Mouse (Mus musculus) Patski (cell line): ENCODE measurements around the gene Trim66. TPM values are rescaled to one million over a fixed set of nuclear protein-coding genes. Genes with fewer than 3 reads are reported as not detected.

Experiments
- ATAC-seq: fragments of 100-300 bp; one replicate; pipeline ENCODE4 v1.8.0; 2021
- CTCF ChIA-PET: fragments of 350-600 bp; sonication (Branson Sonifier 250); formaldehyde crosslinking; loops from one replicate; lab custom pipeline; 2022; ENCODE audit warnings: inconsistent platforms; lab: Charles Lee
- POLR2A ChIA-PET: fragments of 350-600 bp; sonication (Branson Sonifier 250); formaldehyde crosslinking; loops from one replicate; lab custom pipeline; 2022; ENCODE audit warnings: antibody characterized with exemption, inconsistent platforms; lab: Charles Lee
- DNase-seq: peaks from one replicate; pipeline ENCODE4 v3.0.0-alpha.2; 2011; ENCODE audit warnings: low read depth, low spot score
- H3K27me3 ChIP-seq: fragments of 371-371 bp; one replicate; pipeline ENCODE4 v1.5.1; 2021
- CTCF ChIP-seq: fragments of 100-300 bp; IDR thresholded peaks from one replicate; pipeline ENCODE4 v1.5.1; 2021
- in situ Hi-C: fragments of 300-500 bp; cut with MboI; formaldehyde crosslinking; loops from 3 replicates; pipeline ENCODE4 v1.11.1; 2018; ENCODE audit warnings: low pct_unique_long_range_greater_than_20kb, mixed read lengths
- polyA plus RNA-seq: library from polyadenylated mRNA; unstranded; gene quantifications from one replicate; pipeline ENCODE4 v1.2.3, GENCODE M21; 2021

The Trim66 gene
- polyA plus RNA-seq, 1 experiment from 2014 or later: 0.32 TPM

DNA sequence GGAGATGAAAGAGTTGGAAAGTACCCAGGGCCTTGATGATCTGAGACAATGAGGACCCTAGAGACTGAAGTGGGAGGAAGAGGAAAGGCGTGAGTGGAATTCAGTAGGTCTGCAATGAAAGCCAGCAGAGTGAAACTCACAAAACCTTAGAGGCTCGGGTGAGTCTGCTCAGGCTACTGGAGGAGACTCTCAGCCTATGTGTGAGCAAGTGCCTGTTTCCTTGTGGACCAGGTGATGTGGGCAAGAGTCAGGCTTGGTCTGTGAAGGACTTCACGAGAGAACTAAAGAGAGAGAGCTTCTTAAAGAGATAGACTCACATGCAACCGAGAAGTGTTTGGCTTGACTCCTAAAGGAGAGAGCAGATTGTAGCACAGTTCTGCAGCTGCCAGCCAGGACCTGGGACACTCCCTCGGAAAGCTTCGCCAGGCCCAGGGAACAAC is 39.7 kb downstream of the Trim66 start:
- TF ChIP-seq CTCF: no peak
- in situ Hi-C loops: no loop called here
- POLR2A ChIA-PET: interaction anchor here (1.4 kb wide), 1 partner anchor 9 kb away, joined by 3 read pairs; no protein-coding TSS in a partner anchor
- ATAC-seq (peak; percentile 48), DNase-seq (peak; percentile 6)
- CTCF ChIA-PET: interaction anchor here (1.2 kb wide), 1 partner anchor 8 kb away, joined by 3 read pairs; no protein-coding TSS in a partner anchor
- H3K27me3 ChIP-seq: no peaks in the 10 kb centered on the region

GRCm38 (mm10) chr7:109467591-109467990 is 40.3 kb downstream of the Trim66 start:
- TF ChIP-seq CTCF: no peak
- CTCF ChIA-PET: interaction anchor here (1.2 kb wide), 1 partner anchor 9 kb away, joined by 3 read pairs; no protein-coding TSS in a partner anchor
- POLR2A ChIA-PET: interaction anchor here (1.4 kb wide), 1 partner anchor 10 kb away, joined by 3 read pairs; no protein-coding TSS in a partner anchor

DNA sequence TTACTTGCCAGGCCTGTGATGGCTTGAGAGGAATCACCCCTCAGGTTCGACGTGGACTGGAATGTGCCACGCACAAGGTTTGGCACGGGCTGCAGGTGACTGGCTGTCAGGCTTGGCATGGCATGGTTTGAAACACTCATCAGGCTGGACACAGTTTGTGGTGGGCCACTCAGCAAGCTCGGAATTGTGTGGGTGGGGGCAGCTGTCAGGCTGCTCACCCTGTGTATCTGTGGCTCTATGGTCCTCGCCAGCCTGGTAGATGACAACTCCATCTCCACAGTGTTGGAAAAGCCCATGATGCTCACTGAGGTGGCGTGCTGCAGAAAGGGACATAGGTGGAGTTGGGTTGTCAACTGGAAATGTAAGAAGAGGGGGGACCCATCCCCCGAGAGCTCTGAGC is 47.2 kb downstream of the Trim66 start:
- ChIA-PET POLR2A (no interaction called here), CTCF (no interaction called here)
- in situ Hi-C loops: no loop called here
- DNase-seq (no peak), ATAC-seq (no peak)
- H3K27me3 ChIP-seq: no peaks in the 10 kb centered on the region
- no peak for TF ChIP-seq CTCF

More at GRCm38 (mm10) chr7:109467591-109467990, 40.3 kb downstream of the Trim66 start:
- in situ Hi-C loops: no loop called here
- H3K27me3 ChIP-seq: no peaks in the 10 kb centered on the region
- ATAC-seq (no peak), DNase-seq (no peak)

GRCm38 (mm10) chr7:109456563-109456962 is 51.4 kb downstream of the Trim66 start:
- no peak for DNase-seq
- POLR2A ChIA-PET: no interaction called here
- CTCF ChIA-PET: no interaction called here
- in situ Hi-C loops: no loop called here
- no peaks in the 10 kb centered on the region for H3K27me3 ChIP-seq
- no peak for TF ChIP-seq CTCF
- no peak for ATAC-seq

GRCm38 (mm10) chr7:109455748-109456147 is 52.2 kb downstream of the Trim66 start:
- DNase-seq (no peak), ATAC-seq (no peak)
- TF ChIP-seq CTCF: no peak
- H3K27me3 ChIP-seq: no peaks in the 10 kb centered on the region
- in situ Hi-C loops: no loop called here
- ChIA-PET POLR2A (interaction anchor here (0.6 kb wide), 1 partner anchor 197 kb away, joined by 3 read pairs; no protein-coding TSS in a partner anchor), CTCF (no interaction called here)

GRCm38 (mm10) chr7:109454856-109455255 is 53.1 kb downstream of the Trim66 start:
- DNase-seq (no peak), ATAC-seq (no peak)
- ChIA-PET POLR2A (no interaction called here), CTCF (interaction anchor here (1.7 kb wide), 1 partner anchor 9 kb away, joined by 8 read pairs; no protein-coding TSS in a partner anchor)
- in situ Hi-C loops: no loop called here
- TF ChIP-seq CTCF: no peak
- no peaks in the 10 kb centered on the region for H3K27me3 ChIP-seq

- H3K27me3 ChIP-seq: no peaks in the 10 kb centered on the region
- ChIA-PET POLR2A (no interaction called here), CTCF (interaction anchor here (1.2 kb wide), 2 partner anchors 11 to 23 kb away, joined by 3 to 4 read pairs; no protein-coding TSS in a partner anchor)
- in situ Hi-C loops: no loop called here
- TF ChIP-seq CTCF: no peak
- ATAC-seq (no peak), DNase-seq (no peak)
These were observed 59.9 kb downstream of the Trim66 start for GRCm38 (mm10) chr7:109448060-109448459.

DNA sequence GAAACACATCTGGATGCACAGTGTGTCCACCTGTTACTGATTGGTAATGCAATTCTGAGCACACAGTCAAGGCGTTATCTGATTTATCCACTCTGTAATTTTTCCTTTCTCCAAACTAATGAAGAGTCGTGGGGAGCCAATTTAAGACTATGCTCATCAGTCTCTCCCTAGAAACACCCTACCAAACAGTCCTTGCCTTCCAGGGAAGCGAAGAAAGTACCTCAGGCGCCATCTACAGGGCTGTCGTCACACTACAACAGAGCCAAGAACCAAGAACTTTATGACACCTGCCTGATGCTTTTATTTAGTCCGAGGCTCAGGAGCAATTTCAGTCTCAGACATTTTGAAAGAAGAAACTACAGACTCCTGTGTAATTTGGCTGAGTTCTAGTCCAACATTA is 62.9 kb downstream of the Trim66 start:
- ATAC-seq (peak; percentile 69), DNase-seq (no peak)
- no peaks in the 10 kb centered on the region for H3K27me3 ChIP-seq
- CTCF ChIA-PET: interaction anchor here (1.1 to 1.2 kb wide), 2 partner anchors 9 kb away, joined by 6 to 8 read pairs; no protein-coding TSS in a partner anchor
- peak; percentile 84 for TF ChIP-seq CTCF
- in situ Hi-C loops: no loop called here
- POLR2A ChIA-PET: no interaction called here

- POLR2A ChIA-PET: interaction anchor here (0.7 kb wide), 1 partner anchor 28 kb away, joined by 7 read pairs; no protein-coding TSS in a partner anchor
- ATAC-seq: no peak
- H3K27me3 ChIP-seq: no peaks in the 10 kb centered on the region
These were observed 65.2 kb downstream of the Trim66 start for GRCm38 (mm10) chr7:109442739-109443138.

DNA sequence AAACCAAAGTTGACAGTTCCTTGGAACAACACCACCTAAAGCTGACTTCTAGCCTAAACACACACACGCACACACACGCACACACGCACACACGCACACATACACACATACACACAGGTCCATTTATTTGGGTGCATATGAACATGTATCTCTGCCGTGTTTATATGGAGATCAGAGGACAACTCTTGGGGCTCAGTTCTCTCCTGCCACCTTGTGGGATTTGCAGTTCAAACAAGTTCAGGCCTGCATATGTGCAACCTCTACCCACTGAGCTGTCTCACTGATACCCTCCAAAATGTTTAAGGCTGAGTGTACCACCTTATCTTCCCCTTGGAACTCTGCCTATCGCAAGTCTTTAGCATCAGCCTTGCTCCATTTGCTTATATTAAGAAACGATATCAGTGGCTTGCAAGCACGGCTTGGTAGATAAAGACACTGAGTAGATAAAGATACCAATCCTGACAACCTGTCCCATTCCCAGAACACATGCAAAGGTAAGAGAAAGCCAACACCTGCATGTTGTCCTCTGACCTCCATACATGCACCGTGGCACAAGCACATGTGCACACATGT is 67.2 kb downstream of the Trim66 start:
- TF ChIP-seq CTCF: peak; percentile 20
- ATAC-seq (no peak), DNase-seq (no peak)
- in situ Hi-C loops: no loop called here
- ChIA-PET POLR2A (no interaction called here), CTCF (interaction anchor here (2.9 kb wide), 1 partner anchor 16 kb away, joined by 10 read pairs; no protein-coding TSS in a partner anchor)
- no peaks in the 10 kb centered on the region for H3K27me3 ChIP-seq

More at GRCm38 (mm10) chr7:109442739-109443138, 65.2 kb downstream of the Trim66 start:
- DNase-seq: no peak
- no peak for TF ChIP-seq CTCF
- CTCF ChIA-PET: interaction anchor here (1.5 to 2.9 kb wide), 2 partner anchors 13 to 18 kb away, joined by 3 to 10 read pairs; no protein-coding TSS in a partner anchor
- in situ Hi-C loops: no loop called here
